Mouse (Mus musculus) heart, postnatal 36 days (tissue): Measurements from ENCODE around the gene Tmem132c. TPM values are rescaled to one million over a fixed set of nuclear protein-coding genes. Genes with fewer than 3 reads are reported as not detected.
"Not testable (repeated sequence)": the region's sequence is repeated elsewhere in the genome, so short reads cannot be mapped to it uniquely, and the experiment has no call there.

Experiments
- DNase-seq, 2 experiments: peaks; one replicate each; pipeline ENCODE4 v3.0.0; 2021 to 2022
- intact Hi-C: fragments of 180-260 bp; cut with DNase I; formaldehyde crosslinking; loops from one replicate; pipeline ENCODE4 v1.15.1; 2025
- total RNA-seq, 2 experiments: library from RNA; stranded (reverse); gene quantifications; 2 replicates each; pipeline ENCODE4 v1.2.3; 2021

The Tmem132c gene
- total RNA-seq, 2 experiments from 2014 or later: 0.11 TPM

DNA sequence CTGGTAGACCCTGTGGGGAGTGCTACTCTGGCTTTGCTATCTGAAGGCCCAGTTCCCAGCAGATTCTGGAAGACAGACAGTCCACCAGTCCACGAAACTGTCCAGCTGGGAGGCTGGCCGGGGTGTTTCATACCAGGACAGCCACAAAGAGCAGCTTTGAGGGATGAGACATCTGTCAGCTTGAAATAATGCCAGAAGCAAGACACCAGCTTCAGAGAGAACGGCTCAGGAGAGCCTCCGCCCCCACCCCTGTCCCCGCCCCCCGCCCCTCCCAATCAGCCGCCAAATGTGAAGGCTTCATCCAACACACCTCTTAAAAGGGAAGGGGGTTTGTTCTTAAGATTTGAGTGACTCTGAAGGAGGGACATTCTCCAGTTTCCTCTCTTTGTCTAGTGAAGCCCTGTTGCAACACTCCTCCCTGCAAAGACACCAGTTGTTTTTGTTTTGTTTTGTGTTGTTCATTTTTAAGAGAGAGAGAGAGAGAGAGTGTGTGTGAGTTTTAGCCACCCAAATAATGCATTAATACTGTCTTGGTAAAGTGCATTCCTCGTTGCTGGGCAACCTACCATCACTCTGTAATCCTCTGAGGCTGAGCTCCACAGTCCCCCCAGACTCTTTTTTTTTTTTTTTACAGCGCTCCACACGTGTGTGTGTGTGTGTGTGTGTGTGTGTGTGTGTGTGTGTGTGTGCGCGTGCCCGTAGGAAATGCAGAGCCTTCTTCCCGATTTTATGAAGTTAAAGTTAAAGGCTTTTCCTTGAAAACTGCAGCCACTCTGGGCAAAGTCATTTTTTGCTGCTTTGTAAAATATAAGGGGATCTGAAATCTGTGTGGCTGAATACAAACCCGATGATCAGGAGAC lies 94.7 kb downstream of the Tmem132c start:
- intact Hi-C loops: no loop called here
- DNase-seq: peak; percentile 19 to 21

- no peak for DNase-seq
- intact Hi-C loops: no loop called here
Measured at GRCm38 (mm10) chr5:127336908-127337265, 95.3 kb downstream of the Tmem132c start.

- intact Hi-C loops: no loop called here
- no peak for DNase-seq
Measured at GRCm38 (mm10) chr5:127339016-127339435, 97.4 kb downstream of the Tmem132c start.

GRCm38 (mm10) chr5:127341158-127341557 lies 99.5 kb downstream of the Tmem132c start:
- intact Hi-C loops: loop anchor here (5.0 kb wide), 1 partner anchor 104 kb away; no protein-coding TSS in a partner anchor
- DNase-seq: no peak

DNA sequence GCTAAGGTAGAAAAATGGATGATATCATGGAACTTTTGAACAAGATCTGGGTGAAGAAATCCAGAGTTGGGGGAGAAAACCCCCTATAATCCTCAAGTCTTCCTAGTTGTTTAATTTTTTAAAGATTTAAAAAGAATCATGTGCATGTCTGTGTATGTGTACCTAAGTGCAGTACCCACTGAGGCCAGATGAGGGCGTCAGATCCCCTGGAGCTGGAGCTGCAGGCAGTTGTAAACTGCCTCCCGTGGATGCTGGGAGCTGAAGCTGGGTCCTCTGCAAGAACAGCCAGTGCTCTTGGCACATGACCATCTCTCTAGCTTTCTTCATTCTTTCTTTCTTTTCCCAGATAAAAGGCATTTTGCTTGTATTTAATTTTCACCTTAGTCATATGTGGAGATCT lies 103.1 kb downstream of the Tmem132c start:
- no peak for DNase-seq
- intact Hi-C loops: loop anchor here (5.0 kb wide), 1 partner anchor 107 kb away; no protein-coding TSS in a partner anchor

DNA sequence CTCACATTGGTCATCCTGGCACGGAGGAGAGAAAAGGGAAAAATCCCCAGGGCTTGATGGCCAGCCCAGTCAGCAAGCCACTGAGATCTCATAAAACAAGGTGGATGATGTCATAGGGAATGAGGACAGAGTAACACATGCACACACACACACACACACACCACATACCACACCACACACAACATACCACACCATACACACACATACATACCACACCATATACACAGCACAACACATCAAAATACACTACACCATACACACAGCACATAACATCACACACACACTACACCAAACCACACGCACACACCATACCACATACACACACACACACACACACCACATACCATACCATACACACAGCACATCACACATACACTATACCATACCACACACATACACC lies 104.8 kb downstream of the Tmem132c start:
- intact Hi-C loops: no loop called here
- no peak for DNase-seq

GRCm38 (mm10) chr5:127347053-127347748 lies 105.6 kb downstream of the Tmem132c start:
- intact Hi-C loops: no loop called here
- DNase-seq: no peak

GRCm38 (mm10) chr5:127349221-127350065 lies 107.8 kb downstream of the Tmem132c start:
- intact Hi-C loops: no loop called here
- DNase-seq: no peak

DNA sequence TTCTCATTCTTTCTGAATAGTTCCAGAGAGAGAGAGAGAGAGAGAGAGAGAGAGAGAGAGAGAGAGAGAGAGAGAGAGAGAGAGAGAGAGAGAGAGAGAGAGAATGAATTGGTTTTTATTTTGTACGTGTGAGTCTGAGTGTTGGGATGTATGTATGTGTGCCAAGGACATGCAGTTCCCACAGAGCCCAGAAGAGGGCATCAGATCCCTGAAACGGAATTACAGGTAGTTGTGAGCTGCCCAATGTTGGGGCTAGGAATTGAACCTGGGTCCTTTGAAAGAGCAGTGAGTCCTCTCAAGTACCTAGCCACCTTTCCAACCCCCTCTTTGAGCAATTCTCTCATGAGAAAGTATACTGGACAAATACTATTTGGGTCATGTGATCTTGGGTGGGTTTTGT lies 111.4 kb downstream of the Tmem132c start:
- intact Hi-C loops: no loop called here
- peak in 1 of 2 experiments; percentile 17 for DNase-seq

- no peak for DNase-seq
- intact Hi-C loops: no loop called here
Measured at GRCm38 (mm10) chr5:127355836-127356235, 114.2 kb downstream of the Tmem132c start.

- intact Hi-C loops, DNase-seq: not testable (repeated sequence)
Measured at GRCm38 (mm10) chr5:127357878-127358277, 116.3 kb downstream of the Tmem132c start.

- intact Hi-C loops: no loop called here
- no peak for DNase-seq
Measured at GRCm38 (mm10) chr5:127361145-127361544, 119.5 kb downstream of the Tmem132c start.

DNA sequence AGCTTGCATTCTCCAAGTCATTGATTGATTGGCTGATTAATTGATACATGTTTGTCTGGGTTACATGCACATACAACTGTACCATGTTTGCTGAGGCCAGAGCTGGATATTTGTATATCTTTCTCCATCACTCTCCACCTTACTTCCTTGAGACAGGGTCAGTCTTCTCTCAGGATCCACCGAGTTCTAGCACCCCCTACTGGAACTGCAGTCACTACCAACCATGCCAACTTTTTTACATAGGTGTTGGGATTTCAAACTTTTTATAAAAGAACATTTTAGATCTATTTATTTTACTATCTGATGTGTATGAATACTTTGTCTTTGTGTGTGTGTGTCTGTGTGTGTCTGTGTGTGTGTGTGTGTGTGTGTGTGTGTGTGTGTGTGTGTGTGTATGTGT lies 123.5 kb downstream of the Tmem132c start:
- intact Hi-C loops: no loop called here
- DNase-seq: no peak

- intact Hi-C loops: no loop called here
- no peak for DNase-seq
Measured at GRCm38 (mm10) chr5:127368191-127368590, 126.6 kb downstream of the Tmem132c start.

DNA sequence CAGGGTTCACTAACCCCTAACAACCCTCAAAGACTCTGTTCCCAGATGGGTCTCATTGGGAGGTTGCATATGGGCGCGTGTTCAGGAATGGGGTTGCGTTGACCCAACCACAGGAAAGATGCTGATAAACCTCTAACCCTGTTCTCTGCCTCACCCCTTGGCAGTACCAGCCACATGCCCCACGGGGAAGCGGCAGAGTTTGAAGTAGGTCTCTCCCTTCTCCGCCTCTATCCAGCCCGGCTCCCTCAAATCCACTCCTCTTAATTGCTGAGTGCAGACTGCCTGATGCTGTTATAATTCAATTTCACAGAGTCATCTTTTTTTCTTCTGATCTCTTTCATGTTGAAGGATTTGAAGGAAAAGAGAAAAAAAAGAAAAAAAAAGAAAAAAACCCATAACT lies 128.2 kb downstream of the Tmem132c start:
- DNase-seq: no peak
- intact Hi-C loops: no loop called here

GRCm38 (mm10) chr5:127370503-127370902 lies 128.9 kb downstream of the Tmem132c start:
- DNase-seq: no peak
- intact Hi-C loops: no loop called here

DNA sequence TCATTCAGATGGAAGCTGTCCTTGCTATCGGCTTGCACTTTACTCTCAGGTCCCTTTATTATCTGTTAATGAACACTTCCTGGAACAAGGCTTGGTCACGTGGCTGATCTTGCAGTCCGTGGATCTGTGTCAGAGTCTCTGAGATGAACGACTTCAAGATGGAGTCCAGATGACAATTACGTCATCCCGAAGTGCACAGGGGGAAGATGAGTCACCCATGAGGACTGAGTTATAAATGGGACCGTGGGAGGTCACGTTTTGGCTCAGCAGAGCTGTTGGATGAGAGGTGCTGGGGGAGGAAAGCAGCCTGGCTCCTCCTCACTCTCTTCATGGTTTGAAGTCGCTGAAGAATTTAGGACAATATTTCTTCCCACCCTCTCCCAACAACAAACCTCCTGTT lies 132.6 kb downstream of the Tmem132c start:
- intact Hi-C loops: no loop called here
- DNase-seq: peak; percentile 9 to 22

DNA sequence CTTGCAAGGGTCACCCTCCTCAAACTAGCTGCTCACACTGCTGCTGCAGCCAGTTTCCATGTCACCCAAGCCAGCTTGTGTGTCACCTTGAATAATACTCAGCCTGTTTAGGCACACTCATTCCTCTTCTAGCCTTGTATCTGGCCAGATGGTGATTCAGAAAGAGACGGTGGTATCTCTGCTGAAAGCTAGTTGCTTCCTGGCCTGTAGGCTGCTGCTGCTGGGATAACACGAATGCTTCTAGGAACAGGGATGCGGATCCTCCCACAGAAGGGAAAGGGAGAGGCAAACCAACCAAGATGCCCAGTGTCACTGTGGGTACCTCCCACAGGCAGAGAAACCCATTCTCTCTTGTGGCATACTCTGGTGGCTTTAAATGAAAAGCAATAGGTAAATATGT lies 134.0 kb downstream of the Tmem132c start:
- no peak for DNase-seq
- intact Hi-C loops: no loop called here

- DNase-seq: no peak
Measured at GRCm38 (mm10) chr5:127378521-127378920, 136.9 kb downstream of the Tmem132c start.

DNA sequence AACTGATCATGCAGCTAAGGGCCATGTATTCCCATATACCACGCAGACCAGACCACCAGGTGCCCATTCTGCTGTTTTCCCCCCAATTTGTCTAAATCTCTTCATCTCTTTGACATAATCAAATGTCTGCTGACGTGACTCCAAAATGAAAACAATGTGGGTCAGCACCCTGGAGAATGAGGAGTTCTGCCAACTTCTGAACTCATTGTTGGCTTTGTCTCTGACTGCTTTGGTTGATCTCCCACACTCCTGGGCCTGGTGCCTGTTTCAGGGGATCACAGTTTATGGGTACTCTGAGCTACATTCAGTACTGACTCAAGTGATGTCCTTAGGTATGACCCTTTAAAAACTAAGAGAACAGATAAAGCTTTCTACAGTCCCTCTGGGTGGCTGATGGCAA lies 137.7 kb downstream of the Tmem132c start:
- DNase-seq: peak in 1 of 2 experiments; percentile 7
- intact Hi-C loops: no loop called here

More at GRCm38 (mm10) chr5:127378521-127378920, 136.9 kb downstream of the Tmem132c start:
- intact Hi-C loops: no loop called here

- intact Hi-C loops: no loop called here
- no peak for DNase-seq
Measured at GRCm38 (mm10) chr5:127381216-127381615, 139.6 kb downstream of the Tmem132c start.
